Mouse (Mus musculus) neural tube, embryonic 12.5 days (tissue): ENCODE results near the gene Zfp341. TPM values are rescaled to one million over a fixed set of nuclear protein-coding genes. Genes with fewer than 3 reads are reported as not detected.

Experiments
- ATAC-seq: fragments of 200-750 bp; cut with Nextera tagmentation; 2 replicates; pipeline ENCODE4 v1.8.0; 2017; ENCODE audit warnings: low read depth, mild to moderate bottlenecking, moderate TSS enrichment, moderate library complexity; ENCODE audit not compliant: low FRiP score
- H3K27ac ChIP-seq: fragments of 300-500 bp; sonication (generic); 2 replicates; pipeline ENCODE4 v1.5.1; 2016
- H3K27me3 ChIP-seq: fragments of 300-500 bp; sonication (generic); replicated peaks from 2 replicates; pipeline ENCODE4 v1.6.1; 2016; ENCODE audit warnings: mild to moderate bottlenecking
- H3K36me3 ChIP-seq: fragments of 300-500 bp; sonication (generic); 2 replicates; pipeline ENCODE4 v1.6.1; 2016; ENCODE audit warnings: mild to moderate bottlenecking
- H3K4me1 ChIP-seq: fragments of 300-500 bp; sonication (generic); 2 replicates; pipeline ENCODE4 v1.6.1; 2016
- H3K4me2 ChIP-seq: fragments of 300-500 bp; sonication (generic); replicated peaks from 2 replicates; pipeline ENCODE4 v1.6.1; 2016; ENCODE audit warnings: mild to moderate bottlenecking
- H3K4me3 ChIP-seq: fragments of 300-500 bp; sonication (generic); 2 replicates; pipeline ENCODE4 v1.5.1; 2016
- H3K9ac ChIP-seq: fragments of 300-500 bp; sonication (generic); 2 replicates; pipeline ENCODE4 v1.6.1; 2016; ENCODE audit warnings: mild to moderate bottlenecking
- H3K9me3 ChIP-seq: fragments of 300-500 bp; sonication (generic); 2 replicates; pipeline ENCODE4 v1.6.1; 2016; ENCODE audit warnings: mild to moderate bottlenecking
- WGBS: fragments of 180-500 bp; shearing (Covaris S2); methylation state at CpG from one replicate; pipeline ENCODE4 v1.1.7; 2016; 5-methylcytosine and 5-hydroxymethylcytosine counted together
- polyA plus RNA-seq: library from polyadenylated mRNA; unstranded; fragments of >200 nt; fragmentation: Nextera tagmentation; extraction: Ambion mirVana; gene quantifications from 2 replicates; pipeline ENCODE4 v1.2.1, GENCODE M21; 2016

Gene Zfp341
- 0.82 and 1.1 TPM in 2 replicates for polyA plus RNA-seq

DNA sequence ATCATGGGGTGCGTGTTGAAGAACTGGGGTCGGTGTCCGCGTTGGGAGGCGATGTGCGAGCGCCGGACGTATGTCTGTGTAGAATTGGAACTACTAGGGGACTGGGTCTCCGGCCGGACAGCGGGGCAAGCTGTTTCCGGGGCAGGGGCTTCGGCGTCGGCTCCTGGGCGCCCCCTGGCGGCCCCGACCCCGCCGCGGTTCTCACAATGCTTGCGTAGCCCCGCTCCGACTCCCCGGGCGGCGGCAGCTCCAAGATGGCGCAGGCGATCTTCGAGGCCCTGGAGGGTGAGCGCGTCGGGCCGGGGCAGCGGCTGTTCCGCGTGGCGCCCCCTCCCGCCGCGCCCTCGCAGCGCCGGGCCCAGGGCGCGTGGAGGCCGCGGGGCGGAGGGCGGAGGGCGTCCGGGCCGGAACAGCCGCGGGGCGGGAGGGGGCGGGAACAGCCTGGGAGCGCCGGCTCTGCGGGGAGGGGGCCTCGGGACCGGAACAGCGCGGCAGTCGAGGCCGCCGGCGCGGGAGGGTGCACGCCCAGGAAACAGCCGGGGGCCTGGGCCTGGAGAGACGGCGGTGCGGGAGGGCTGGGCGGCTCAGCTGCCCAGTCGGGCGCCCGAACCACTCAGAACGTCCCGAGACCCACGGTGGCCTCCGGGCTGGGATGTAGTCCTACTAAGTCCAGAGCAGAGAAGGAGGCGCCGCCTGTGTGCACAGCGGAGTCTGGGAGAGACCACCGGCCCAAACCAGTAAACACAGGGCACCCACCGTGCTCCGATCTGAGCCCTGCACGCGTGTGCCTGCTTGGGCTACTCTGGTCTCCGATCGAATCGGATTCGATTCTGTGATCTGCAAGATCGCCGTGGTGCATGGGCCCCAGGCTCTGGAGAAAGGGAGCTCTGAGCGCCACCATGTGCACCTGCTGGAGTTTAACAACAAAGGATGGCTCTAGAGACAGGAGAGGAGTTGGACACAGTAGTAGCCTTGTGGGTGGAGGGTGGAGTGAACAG, at the start of gene Zfp341, which contains the start of gene 4930519P11Rik:
Gene Zfp341, plus strand, starts transcription at position 180 of the 998 bp plus-strand sequence.
Gene 4930519P11Rik, minus strand, starts transcription at position 320 of the 998 bp plus-strand sequence.
- peak; percentile 93 for ATAC-seq
- Histone ChIP-seq H3K9me3 (no peaks in the 10 kb centered on the region), H3K4me2 (peak within 1 kb of the TSS; percentile 69), H3K36me3 (no peaks in the 10 kb centered on the region), H3K4me3 (peak within 1 kb of the TSS; percentile 51), H3K9ac (peak within 1 kb of the TSS; percentile 81), H3K27me3 (no peaks in the 10 kb centered on the region), H3K27ac (peak within 1 kb of the TSS; percentile 94), H3K4me1 (peaks cover 11% of the 10 kb centered on the region; the same call in 1 of the 2 replicates)
- under 1% methylated on average over 86 of the region's 98 CpGs for WGBS

DNA sequence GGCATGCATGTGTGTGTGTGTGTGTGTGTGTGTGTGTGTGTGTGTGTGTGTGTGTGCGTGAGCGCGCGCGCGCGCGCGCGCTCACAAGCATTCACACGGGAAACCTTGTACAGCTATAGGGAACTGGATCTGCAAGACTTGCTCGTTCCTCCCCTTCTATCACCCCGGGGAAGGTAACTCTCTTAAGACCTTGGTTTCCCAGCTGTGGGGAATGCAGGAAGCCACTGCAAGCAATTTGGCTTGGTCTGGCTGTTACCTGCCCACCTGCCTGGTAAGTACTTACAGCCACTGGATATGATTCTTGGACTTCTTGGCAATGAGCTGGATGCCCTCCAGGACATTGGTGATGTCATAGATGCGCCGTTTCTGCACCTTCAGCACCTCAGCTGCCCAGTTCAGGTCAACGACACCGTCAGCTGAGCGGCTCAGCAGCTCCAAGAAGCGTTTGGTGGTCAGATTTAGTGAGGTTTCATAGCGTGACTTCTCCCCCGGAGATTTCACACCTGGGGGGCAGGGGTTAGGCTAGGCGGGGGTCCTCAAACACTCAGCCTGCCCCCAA, 49.4 kb upstream of the Zfp341 start:
- Histone ChIP-seq H3K4me2 (no peak overlapping the region), H3K4me1 (peaks cover 34% of the 10 kb centered on the region), H3K4me3 (no peak overlapping the region), H3K9ac (no peak overlapping the region), H3K36me3 (peaks cover 28% of the 10 kb centered on the region), H3K27me3 (no peaks in the 10 kb centered on the region), H3K9me3 (no peaks in the 10 kb centered on the region), H3K27ac (no peak overlapping the region)
- 90% methylated on average over 22 of the region's 22 CpGs for WGBS
- no peak for ATAC-seq

DNA sequence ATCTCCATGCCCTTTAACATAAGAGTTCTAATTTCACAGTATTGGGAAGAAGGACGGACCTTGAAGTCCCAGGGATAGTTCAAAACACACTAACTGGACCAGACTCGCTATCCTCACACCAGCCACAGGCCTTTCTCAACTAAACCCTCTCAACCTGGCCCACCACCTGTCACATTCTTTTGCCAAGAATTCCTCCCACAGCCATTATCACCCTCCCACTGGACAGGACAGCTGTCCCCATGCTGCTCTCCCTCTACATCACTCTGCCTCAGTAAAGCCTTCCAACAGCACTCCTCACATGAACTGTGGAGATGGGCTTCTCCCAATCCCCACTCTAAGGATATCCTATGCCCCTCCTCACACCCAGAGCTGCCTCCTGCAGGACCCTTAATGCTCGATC, 47.5 kb upstream of the Zfp341 start:
- Histone ChIP-seq H3K27me3 (no peaks in the 10 kb centered on the region), H3K4me3 (no peak overlapping the region), H3K4me1 (peaks cover 41% of the 10 kb centered on the region), H3K27ac (no peak overlapping the region), H3K36me3 (peaks cover 28% of the 10 kb centered on the region), H3K9ac (no peak overlapping the region), H3K9me3 (no peaks in the 10 kb centered on the region), H3K4me2 (peak overlapping the region; percentile 96; the same call in 1 of the 2 replicates)
- WGBS, result 66% methylated on average over 3 of the region's 3 CpGs
- no peak for ATAC-seq

DNA sequence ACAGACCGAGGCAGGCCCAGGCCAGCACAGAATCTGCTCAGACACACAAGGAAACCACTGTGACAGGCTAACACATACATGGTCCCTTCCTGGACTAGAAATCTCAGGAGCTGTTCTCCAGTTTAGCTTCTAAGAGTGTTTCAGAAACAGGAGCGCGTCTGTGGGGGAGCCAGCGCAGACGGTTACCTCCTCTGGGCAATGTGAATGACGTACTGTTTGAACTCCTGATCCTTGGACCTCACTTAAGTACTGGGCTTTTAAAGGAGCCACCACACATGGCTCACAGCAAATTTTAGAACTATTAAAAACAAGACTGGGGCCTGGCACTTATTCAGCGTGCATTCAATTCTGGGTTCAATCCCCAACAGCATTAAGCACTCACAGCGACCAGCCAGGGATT, 46.5 kb upstream of the Zfp341 start:
- no peak overlapping the region for H3K4me3 ChIP-seq
- peak overlapping the region; percentile 96 for H3K4me2 ChIP-seq

DNA sequence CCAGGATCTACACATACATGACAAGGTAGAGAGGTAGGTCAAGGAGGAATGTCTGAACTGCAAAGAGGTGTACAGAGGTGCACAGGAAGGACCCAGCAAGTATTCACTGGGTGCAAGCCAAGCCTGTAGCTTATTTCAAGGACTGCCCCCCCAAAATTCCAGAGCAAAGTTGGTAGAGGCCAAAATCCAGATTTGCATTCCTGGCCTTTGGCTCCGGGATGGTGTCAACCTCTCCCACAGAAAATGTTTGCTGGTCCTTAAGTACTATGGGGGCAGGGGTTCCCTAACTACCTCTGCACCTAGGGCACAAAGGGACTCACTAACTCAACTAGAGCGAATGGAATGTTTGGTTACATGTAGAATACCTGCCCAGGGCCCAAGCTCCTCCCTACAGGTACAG, 45.3 kb upstream of the Zfp341 start:
- Histone ChIP-seq H3K27ac (peak overlapping the region; percentile 51; the same call in 1 of the 2 replicates), H3K27me3 (no peaks in the 10 kb centered on the region), H3K36me3 (peaks cover 16% of the 10 kb centered on the region), H3K4me1 (peaks cover 46% of the 10 kb centered on the region), H3K4me2 (peak overlapping the region; percentile 96), H3K4me3 (peak overlapping the region; percentile 84), H3K9ac (peak overlapping the region; percentile 77; the same call in 1 of the 2 replicates), H3K9me3 (no peaks in the 10 kb centered on the region)
- 64% methylated on average over 2 of the region's 2 CpGs for WGBS
- ATAC-seq, result no peak

More for the DNA sequence above, 46.5 kb upstream of the Zfp341 start:
- 37% methylated on average over 8 of the region's 8 CpGs for WGBS
- no peaks in the 10 kb centered on the region for H3K27me3 ChIP-seq
- 0 out of 2 replicates have a peak overlapping the region, but pooled peaks have one; percentile 2 for H3K9ac ChIP-seq
- no peak overlapping the region for H3K27ac ChIP-seq
- no peak for ATAC-seq
- peaks cover 22% of the 10 kb centered on the region for H3K36me3 ChIP-seq
- no peaks in the 10 kb centered on the region for H3K9me3 ChIP-seq
- peaks cover 46% of the 10 kb centered on the region for H3K4me1 ChIP-seq

DNA sequence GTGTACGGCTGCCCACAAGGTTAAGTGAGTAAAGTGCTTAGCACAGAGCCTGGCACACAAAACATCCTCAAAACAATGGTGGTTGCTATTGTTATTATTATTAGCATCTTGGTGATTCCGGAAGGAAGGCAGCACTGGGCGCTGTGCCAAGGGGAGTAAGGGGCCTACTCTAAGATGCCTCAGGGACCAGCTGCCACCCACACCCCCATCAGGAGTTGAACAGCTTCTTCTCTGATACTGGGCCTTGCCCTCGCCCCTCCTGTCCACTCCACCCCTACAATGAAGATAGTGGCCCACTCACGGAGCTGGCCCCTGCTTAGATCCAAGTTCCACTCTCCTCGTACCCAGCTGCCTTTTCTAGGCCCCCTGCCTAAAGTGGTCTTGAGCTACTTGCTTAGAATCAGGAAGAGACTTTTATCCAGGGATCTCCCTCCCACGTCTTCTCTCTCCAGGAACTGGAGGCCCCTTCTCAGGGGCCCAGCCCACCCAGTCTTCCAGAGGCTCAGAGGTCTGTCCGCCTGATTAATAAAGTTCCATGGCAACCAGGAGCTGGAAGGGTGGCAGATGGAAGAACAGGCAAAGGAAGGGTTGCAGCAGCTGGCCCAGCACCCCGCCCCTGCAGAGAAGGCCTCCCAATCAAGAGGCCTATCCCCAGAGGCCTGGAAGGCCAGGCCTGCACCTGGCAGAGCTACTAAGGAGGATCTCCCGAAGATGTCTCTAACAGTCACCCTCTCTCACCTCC, 44.6 kb upstream of the Zfp341 start:
- Histone ChIP-seq H3K4me1 (peaks cover 46% of the 10 kb centered on the region), H3K9ac (peak overlapping the region; percentile 77), H3K4me2 (peak overlapping the region; percentile 96), H3K27ac (peak overlapping the region; percentile 65), H3K27me3 (no peaks in the 10 kb centered on the region), H3K4me3 (peak overlapping the region; percentile 84), H3K9me3 (no peaks in the 10 kb centered on the region), H3K36me3 (peaks cover 9% of the 10 kb centered on the region)
- WGBS, result 11% methylated on average over 10 of the region's 10 CpGs
- ATAC-seq, result peak; percentile 15

DNA sequence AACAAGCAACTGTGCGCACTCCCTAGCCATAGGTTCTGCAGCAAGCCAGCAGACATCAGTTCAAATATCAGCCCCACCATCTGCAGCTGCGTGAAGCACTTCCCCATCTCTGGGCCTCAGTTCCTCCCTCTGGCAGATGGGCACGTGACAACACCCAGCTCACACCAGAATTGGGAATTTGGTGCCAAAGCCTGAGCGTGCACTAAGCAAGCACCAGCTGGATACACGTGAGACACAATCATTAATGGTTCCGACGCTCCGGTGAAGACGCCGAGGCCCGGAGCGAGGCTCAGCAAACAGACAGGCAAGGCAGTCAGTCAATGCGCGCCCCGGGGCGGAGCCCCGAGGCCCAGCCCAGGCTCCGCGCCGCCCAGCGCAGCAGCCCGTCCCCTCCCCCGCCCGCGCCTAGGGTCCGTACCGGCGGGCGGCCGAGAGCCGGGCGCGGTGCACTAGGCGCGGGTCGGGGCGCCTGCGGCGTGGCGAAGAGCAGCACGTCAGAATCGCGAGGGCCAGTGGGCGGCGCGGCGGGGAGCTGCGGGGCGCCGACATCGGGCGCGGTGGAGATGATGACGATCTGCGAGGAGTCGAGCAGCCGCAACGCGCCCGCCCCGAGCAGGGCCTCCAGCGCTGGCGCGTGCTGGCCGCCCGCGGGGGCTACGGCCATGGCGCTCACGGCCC, 43.9 kb upstream of the Zfp341 start:
- ATAC-seq, result peak; percentile 79
- peak overlapping the region; percentile 84 for H3K4me3 ChIP-seq
- peak overlapping the region; percentile 65 for H3K27ac ChIP-seq
- peak overlapping the region; percentile 96 for H3K4me2 ChIP-seq
- H3K36me3 ChIP-seq, result peaks cover 2% of the 10 kb centered on the region; the same call in 1 of the 2 replicates
- no peaks in the 10 kb centered on the region for H3K27me3 ChIP-seq
- H3K9me3 ChIP-seq, result no peaks in the 10 kb centered on the region
- under 1% methylated on average over 56 of the region's 70 CpGs for WGBS
- H3K9ac ChIP-seq, result peak overlapping the region; percentile 77
- peaks cover 46% of the 10 kb centered on the region for H3K4me1 ChIP-seq

DNA sequence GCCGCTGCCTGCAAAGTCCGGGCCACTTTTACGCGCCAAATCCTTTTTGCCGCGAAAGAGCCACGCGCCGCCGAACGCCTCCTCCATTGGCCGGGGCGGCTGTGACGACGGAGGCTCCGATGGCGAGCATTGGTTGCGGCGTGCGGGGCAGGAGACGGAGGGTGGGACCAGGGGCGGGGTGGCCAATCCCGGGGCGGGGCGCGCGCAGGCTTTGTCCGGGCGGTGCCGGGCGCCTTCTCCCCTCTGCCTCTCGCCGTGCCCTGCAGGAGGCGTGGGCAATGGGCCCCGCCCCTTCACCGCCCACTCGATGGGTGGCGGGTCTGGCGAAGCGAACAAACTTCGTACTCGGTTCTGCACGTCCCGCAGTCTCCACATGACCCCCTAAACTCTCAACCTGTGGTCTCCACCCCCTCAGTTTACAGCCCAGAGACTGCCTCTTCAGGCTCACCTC, 43.2 kb upstream of the Zfp341 start, which contains the start of gene E2f1:
Gene E2f1, minus strand, starts transcription at position 57 of the 451 bp plus-strand sequence.
- H3K27ac ChIP-seq, result peak within 1 kb of the TSS; percentile 65
- under 1% methylated on average over 44 of the region's 44 CpGs for WGBS
- peaks cover 46% of the 10 kb centered on the region for H3K4me1 ChIP-seq
- H3K4me3 ChIP-seq, result peak within 1 kb of the TSS; percentile 84
- H3K4me2 ChIP-seq, result peak within 1 kb of the TSS; percentile 96
- H3K36me3 ChIP-seq, result no peaks in the 10 kb centered on the region
- no peaks in the 10 kb centered on the region for H3K27me3 ChIP-seq
- ATAC-seq, result peak; percentile 97
- H3K9me3 ChIP-seq, result no peaks in the 10 kb centered on the region
- peak within 1 kb of the TSS; percentile 77 for H3K9ac ChIP-seq

DNA sequence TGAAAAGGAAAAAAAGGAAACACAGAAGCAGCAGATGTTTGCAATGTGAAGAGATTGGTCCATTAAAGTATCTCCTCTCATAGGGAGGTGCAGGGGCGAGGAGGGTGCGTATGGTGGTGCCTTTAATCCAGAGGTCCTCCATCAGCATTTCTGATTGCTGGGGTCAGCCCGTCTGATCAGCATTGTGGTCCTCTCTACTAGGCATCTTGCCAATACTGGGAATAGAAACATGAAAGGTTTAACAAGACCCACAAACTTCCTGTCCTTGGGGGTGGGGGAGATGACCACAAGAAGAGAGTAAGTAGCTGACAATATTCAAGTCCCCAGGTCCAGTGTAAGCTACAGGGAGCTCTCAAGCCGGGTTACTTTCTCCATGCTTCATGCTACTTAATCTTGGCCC, 42.4 kb upstream of the Zfp341 start:
- Histone ChIP-seq H3K4me3 (no peak overlapping the region), H3K27ac (no peak overlapping the region), H3K27me3 (no peaks in the 10 kb centered on the region), H3K36me3 (no peaks in the 10 kb centered on the region), H3K4me1 (peaks cover 43% of the 10 kb centered on the region), H3K9me3 (no peaks in the 10 kb centered on the region), H3K4me2 (peak overlapping the region; percentile 96), H3K9ac (no peak overlapping the region)
- ATAC-seq, result no peak
- 69% methylated on average over 4 of the region's 4 CpGs for WGBS

DNA sequence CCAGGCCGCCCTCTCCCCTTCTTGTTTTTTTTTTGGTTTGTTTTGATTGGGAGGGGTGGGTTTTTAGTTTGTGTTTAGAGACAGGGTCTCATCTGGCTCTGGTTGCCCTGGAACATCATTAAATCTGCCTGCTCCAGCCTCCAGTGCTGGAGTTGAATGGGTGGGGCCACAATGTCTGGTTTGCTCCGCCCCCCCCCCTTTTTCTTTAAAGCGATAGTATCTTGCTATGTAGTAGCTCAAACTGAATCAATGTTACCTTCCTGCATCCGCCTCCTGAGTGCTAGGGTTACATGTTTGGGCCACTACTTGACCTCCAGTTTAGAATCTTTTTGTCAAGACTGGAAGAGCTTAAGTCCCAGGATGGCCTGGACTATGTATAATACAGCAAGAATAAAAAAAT, 41.8 kb upstream of the Zfp341 start:
- Histone ChIP-seq H3K4me3 (no peak overlapping the region), H3K27ac (no peak overlapping the region), H3K9ac (no peak overlapping the region), H3K4me2 (no peak overlapping the region), H3K27me3 (no peaks in the 10 kb centered on the region), H3K36me3 (no peaks in the 10 kb centered on the region), H3K4me1 (peaks cover 39% of the 10 kb centered on the region), H3K9me3 (no peaks in the 10 kb centered on the region)
- WGBS, result 79% methylated on average over 4 of the region's 4 CpGs
- no peak for ATAC-seq

DNA sequence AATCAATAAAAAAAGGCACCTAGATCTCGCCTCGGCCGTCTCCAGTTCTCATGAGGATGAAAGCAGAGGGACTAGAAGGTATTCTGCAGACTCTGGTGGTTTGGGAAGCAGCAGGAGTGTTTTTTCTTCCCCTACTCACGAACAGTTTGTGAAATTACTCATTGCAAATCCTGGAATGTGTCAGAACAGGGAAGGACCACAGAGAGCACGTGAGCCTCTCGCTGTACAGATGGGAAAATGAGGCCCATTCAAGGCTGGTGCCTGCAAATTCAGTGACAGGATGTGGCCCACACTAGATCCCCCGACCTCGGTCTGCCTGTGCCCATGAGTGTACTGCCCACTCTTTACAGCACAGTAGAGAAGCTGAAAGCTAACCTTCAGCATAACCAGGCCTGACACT, 41.1 kb upstream of the Zfp341 start:
- Histone ChIP-seq H3K4me2 (no peak overlapping the region), H3K4me1 (peaks cover 39% of the 10 kb centered on the region), H3K27me3 (no peaks in the 10 kb centered on the region), H3K4me3 (no peak overlapping the region), H3K9me3 (no peaks in the 10 kb centered on the region), H3K27ac (no peak overlapping the region), H3K36me3 (no peaks in the 10 kb centered on the region), H3K9ac (no peak overlapping the region)
- ATAC-seq, result no peak
- WGBS, result 71% methylated on average over 8 of the region's 8 CpGs
